Mouse (Mus musculus) stomach, adult 2 months (tissue): Measurements from ENCODE around the gene Klhdc8a. TPM values are rescaled to one million over a fixed set of nuclear protein-coding genes. Genes with fewer than 3 reads are reported as not detected.

ENCODE experiments used
- polyA plus RNA-seq: library from polyadenylated mRNA; depleted of rRNA; stranded (reverse); fragments of >200 nt; gene quantifications from 2 replicates; pipeline ENCODE4 v1.2.3, GENCODE M21; 2012; rRNA removed

The Klhdc8a gene
- polyA plus RNA-seq: 0.83 and 0.87 TPM in 2 replicates

DNA sequence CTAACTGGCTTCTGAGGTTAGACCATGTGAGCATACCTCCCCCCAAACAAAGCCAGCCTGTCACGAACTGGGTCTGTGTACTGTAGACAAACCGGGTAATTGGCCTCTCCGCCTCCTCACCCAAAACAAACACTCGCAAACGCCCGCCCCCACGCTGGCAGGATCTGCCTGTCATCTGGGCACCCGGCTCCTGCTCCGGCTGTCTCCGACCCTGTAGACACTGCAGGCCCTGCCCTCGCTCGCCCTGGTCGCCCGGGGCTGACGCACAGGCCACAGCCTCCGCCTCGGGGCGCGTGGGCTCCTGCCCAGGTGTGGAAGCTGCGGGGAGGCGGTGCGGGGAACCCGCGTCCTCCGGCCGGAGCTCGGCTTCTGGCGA is at the start of gene Klhdc8a:
Klhdc8a (plus strand) TSS at position 202 of the 376 bp plus-strand sequence.

DNA sequence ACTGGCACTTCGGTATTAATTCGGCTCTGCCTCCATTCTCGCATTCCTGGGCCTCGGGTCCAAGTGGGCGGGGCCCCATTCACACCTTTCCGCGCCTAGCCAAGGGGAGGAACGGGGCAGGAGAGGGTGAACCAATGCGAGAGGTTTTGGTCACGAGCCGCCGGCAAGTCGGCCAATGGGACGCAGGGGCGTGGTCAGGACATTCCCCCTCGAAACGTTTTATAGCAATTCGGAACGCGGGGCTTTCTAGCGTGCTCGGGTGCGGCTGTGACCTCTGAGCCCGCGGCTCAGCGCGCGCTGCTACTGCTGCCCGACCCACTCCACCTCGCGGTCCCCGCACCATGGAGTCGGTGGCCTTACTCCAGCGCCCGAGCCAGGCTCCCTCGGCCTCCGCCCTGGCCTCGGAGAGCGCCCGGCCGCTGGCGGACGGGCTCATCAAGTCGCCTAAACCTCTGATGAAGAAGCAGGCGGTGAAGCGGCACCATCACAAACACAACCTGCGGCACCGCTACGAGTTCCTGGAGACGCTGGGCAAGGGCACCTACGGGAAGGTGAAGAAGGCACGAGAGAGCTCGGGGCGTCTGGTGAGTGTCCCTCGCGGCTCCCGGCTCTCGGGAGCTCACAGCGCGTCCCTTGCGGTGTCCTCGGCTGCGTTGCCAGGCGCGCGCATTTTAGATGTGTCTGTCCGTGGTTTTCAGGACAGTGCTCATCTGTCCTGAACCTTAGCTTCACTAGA is 17.6 kb downstream of the Klhdc8a start, which contains the start of gene Nuak2:
Nuak2 (plus strand) TSS at position 238 of the 736 bp plus-strand sequence.

Other genes starting within 250 kb of the Klhdc8a start
- 47.6 and 79.4 TPM in 2 replicates for gene Mfsd4a, start 230.6 kb upstream of the Klhdc8a start, polyA plus RNA-seq
- gene Cdk18, start 158.9 kb upstream of the Klhdc8a start, polyA plus RNA-seq: 39.2 and 41.7 TPM in 2 replicates
- 0.12 TPM in 1 of 2 replicates, not detected in the other for gene Lemd1, start 107.2 kb upstream of the Klhdc8a start, polyA plus RNA-seq
- 0.02 and 0.10 TPM in 2 replicates for gene AC124108.1, start 107.2 kb upstream of the Klhdc8a start, polyA plus RNA-seq
- gene Gm10188, start 68.9 kb upstream of the Klhdc8a start, polyA plus RNA-seq: not detected in 2 replicates
- 2.5 and 2.8 TPM in 2 replicates for gene Nuak2, start 17.5 kb downstream of the Klhdc8a start, polyA plus RNA-seq
- gene Tmcc2, start 92.7 kb downstream of the Klhdc8a start, polyA plus RNA-seq: 4.5 and 6.3 TPM in 2 replicates
- gene Dstyk, start 118.9 kb downstream of the Klhdc8a start, polyA plus RNA-seq: 3.3 and 3.7 TPM in 2 replicates
- 2.2 and 3.3 TPM in 2 replicates for gene Rbbp5, start 178.7 kb downstream of the Klhdc8a start, polyA plus RNA-seq
- gene Tmem81, start 207.6 kb downstream of the Klhdc8a start, polyA plus RNA-seq: 0.54 and 1.2 TPM in 2 replicates
- gene Cntn2, start 244.6 kb downstream of the Klhdc8a start, polyA plus RNA-seq: 0.06 TPM in 2 replicates